Mouse (Mus musculus): ENCODE measurements at regions not wholly inside any gene's neighbourhood (a gene's known extent, or its start where the extent isn't known, plus 50 kb on each side); places are given as distances from the start of the nearest gene placed in this dataset.
"Not testable (repeated sequence)": the region's sequence is repeated elsewhere in the genome, so short reads cannot be mapped to it uniquely, and the experiment has no call there.

- intact Hi-C loops (cut with DNase I) = no loop called here
- DNase-seq (ENCODE audit: low spot score in 2 of 2) = no peak
Observed at GRCm38 (mm10) chr14:114485781-114486180, 606.2 kb upstream of the Gpc5 start.

- DNase-seq (ENCODE audit: low spot score in 2 of 2); intact Hi-C loops (cut with DNase I): not testable (repeated sequence)
Observed at GRCm38 (mm10) chr14:114493371-114493770, 598.6 kb upstream of the Gpc5 start.

GRCm38 (mm10) chr14:114504976-114505375 is 587.0 kb upstream of the Gpc5 start:
- intact Hi-C loops (cut with DNase I) = no loop called here
- no peak for DNase-seq (ENCODE audit: low spot score in 2 of 2)

- peak in 1 of 2 experiments; percentile 87 for DNase-seq (ENCODE audit: low spot score in 2 of 2)
- intact Hi-C loops (cut with DNase I) = loop anchor here (5.0 kb wide), 1 partner anchor 546 kb away; no protein-coding TSS in a partner anchor
Observed at GRCm38 (mm10) chr14:114547910-114548680, 543.9 kb upstream of the Gpc5 start.

- no peak for DNase-seq (ENCODE audit: low spot score in 2 of 2)
- intact Hi-C loops (cut with DNase I) = loop anchor here (5.0 kb wide), 1 partner anchor 547 kb away; no protein-coding TSS in a partner anchor
Observed at GRCm38 (mm10) chr14:114549101-114549500, 542.9 kb upstream of the Gpc5 start.

- no peak for DNase-seq (ENCODE audit: low spot score in 2 of 2)
- intact Hi-C loops (cut with DNase I) = loop anchor here (10.0 kb wide), 1 partner anchor 532 kb away; no protein-coding TSS in a partner anchor
Observed at GRCm38 (mm10) chr14:114566411-114567030, 525.5 kb upstream of the Gpc5 start.

GRCm38 (mm10) chr14:114567673-114568309 is 524.2 kb upstream of the Gpc5 start:
- DNase-seq (ENCODE audit: low spot score in 2 of 2) = peak; percentile 74 to 82
- intact Hi-C loops (cut with DNase I) = loop anchor here (10.0 kb wide), 1 partner anchor 533 kb away; no protein-coding TSS in a partner anchor

- intact Hi-C loops (cut with DNase I) = no loop called here
- no peak for DNase-seq (ENCODE audit: low spot score in 2 of 2)
Observed at GRCm38 (mm10) chr14:114587367-114588064, 504.5 kb upstream of the Gpc5 start.

- no peak for DNase-seq (ENCODE audit: low spot score in 2 of 2)
- intact Hi-C loops (cut with DNase I) = no loop called here
Observed at GRCm38 (mm10) chr14:114609296-114609695, 482.7 kb upstream of the Gpc5 start.

- no peak for DNase-seq (ENCODE audit: low spot score in 2 of 2)
- intact Hi-C loops (cut with DNase I) = no loop called here
Observed at GRCm38 (mm10) chr14:114612400-114612799, 479.6 kb upstream of the Gpc5 start.

GRCm38 (mm10) chr14:114656636-114657035 is 435.4 kb upstream of the Gpc5 start:
- no peak for DNase-seq (ENCODE audit: low spot score in 2 of 2)
- intact Hi-C loops (cut with DNase I) = no loop called here

GRCm38 (mm10) chr14:114662028-114662427 is 430.0 kb upstream of the Gpc5 start:
- DNase-seq (ENCODE audit: low spot score in 2 of 2) = peak in 1 of 2 experiments; percentile 51
- intact Hi-C loops (cut with DNase I) = no loop called here

GRCm38 (mm10) chr14:114685133-114685532 is 406.9 kb upstream of the Gpc5 start:
- intact Hi-C loops (cut with DNase I) = no loop called here
- peak; percentile 25 to 55 for DNase-seq (ENCODE audit: low spot score in 2 of 2)

- intact Hi-C loops (cut with DNase I) = no loop called here
- no peak for DNase-seq (ENCODE audit: low spot score in 2 of 2)
Observed at GRCm38 (mm10) chr14:114694930-114695329, 397.1 kb upstream of the Gpc5 start.

GRCm38 (mm10) chr14:114697543-114697942 is 394.5 kb upstream of the Gpc5 start:
- intact Hi-C loops (cut with DNase I) = no loop called here

GRCm38 (mm10) chr14:114723080-114723479 is 368.9 kb upstream of the Gpc5 start:
- no peak for DNase-seq (ENCODE audit: low spot score in 2 of 2)
- intact Hi-C loops (cut with DNase I) = no loop called here

More at GRCm38 (mm10) chr14:114697543-114697942, 394.5 kb upstream of the Gpc5 start:
- DNase-seq (ENCODE audit: low spot score in 2 of 2) = no peak

GRCm38 (mm10) chr14:114767323-114767722 is 324.7 kb upstream of the Gpc5 start:
- intact Hi-C loops (cut with DNase I) = no loop called here
- DNase-seq (ENCODE audit: low spot score in 2 of 2) = no peak

- intact Hi-C loops (cut with DNase I) = no loop called here
- DNase-seq (ENCODE audit: low spot score in 2 of 2) = no peak
Observed at GRCm38 (mm10) chr14:114776723-114777122, 315.3 kb upstream of the Gpc5 start.

GRCm38 (mm10) chr14:114781821-114782220 is 310.2 kb upstream of the Gpc5 start:
- no peak for DNase-seq (ENCODE audit: low spot score in 2 of 2)
- intact Hi-C loops (cut with DNase I) = no loop called here
